In the genomic region with DNA sequence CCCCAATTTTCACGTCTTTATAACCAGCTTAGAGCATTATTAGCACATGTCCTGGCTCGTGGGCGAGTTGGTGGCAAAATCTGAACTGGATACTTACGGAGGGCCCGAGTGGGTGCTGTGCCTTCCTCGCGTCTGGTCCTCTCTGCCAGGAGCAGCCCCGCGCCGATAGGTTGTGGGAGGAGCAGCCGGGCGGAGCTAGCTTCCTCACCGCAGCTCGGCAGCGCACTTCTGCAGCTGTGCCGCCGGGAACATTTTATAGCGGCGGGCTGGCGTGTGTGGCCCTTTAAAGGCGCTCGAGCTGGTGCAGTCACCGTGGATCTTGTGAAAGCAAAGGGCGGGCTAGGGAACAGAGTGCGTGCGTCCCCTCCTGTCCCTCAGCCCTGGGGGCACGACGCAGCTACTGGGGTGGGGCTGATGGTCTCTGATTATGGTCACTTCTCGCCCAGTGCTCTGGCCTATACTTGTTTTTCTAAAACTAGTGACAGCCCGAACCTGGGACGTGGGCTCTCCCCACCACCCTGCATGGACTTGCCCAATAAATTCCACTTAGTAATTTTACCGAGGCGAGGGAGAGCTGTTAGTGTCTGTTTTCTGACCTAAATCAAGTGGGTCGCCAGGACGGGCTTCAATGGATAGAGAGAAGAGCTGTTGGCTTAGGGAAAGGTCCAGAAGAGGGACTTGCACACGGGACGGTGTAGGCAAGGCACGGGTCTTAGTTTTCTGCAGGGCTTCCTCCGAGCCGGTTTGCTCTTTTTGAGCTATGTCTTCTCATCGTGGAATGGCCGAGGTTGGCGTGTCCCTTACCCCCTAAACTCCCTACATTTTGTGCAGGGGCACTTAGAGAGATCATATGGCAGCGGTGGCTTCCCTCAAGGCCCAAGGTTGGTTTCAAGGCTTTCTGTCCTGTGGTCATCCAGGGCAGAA, we compare ENCODE assay signal across 8 mouse cellular contexts. TPM values are rescaled to one million over a fixed set of nuclear protein-coding genes. Genes with fewer than 3 reads are reported as not detected.
DNase-seq lines count a peak whose midpoint lies in the region; ATAC-seq and TF ChIP-seq lines count a peak whose summit lies in the region.

A gene (minus strand): TSS at position 245 of the 924 bp plus-strand sequence.

- peak within 1 kb of the TSS; percentile 81 for H3K4me2 ChIP-seq in hindbrain, embryonic 14.5 days (replicated peaks)

- H3K27ac ChIP-seq in hindbrain, embryonic 14.5 days = peak within 1 kb of the TSS; percentile 32; the same call in 1 of the 2 replicates

- no peaks in the 10 kb centered on the region for H3K4me1 ChIP-seq in hindbrain, embryonic 14.5 days (replicated peaks; ENCODE audit: control insufficient read depth, insufficient read depth, low read length)

- peak within 1 kb of the TSS; percentile 51 for H3K4me3 ChIP-seq in hindbrain, embryonic 14.5 days (replicated peaks; ENCODE audit: low read length)

- peaks cover 5% of the 10 kb centered on the region for H3K27me3 ChIP-seq in Patski
- H3K27me3 ChIP-seq in hindbrain, embryonic 14.5 days (ENCODE audit: control insufficient read depth, insufficient read depth, low read length) = peaks cover 49% of the 10 kb centered on the region

- H3K36me3 ChIP-seq in hindbrain, embryonic 14.5 days (replicated peaks; ENCODE audit: control insufficient read depth, insufficient read depth) = no peaks in the 10 kb centered on the region

- peak; percentile 96 for ATAC-seq in Patski
- ATAC-seq in hindbrain, embryonic 14.5 days (ENCODE audit: low FRiP score) = peak; percentile 96

- peak; percentile 33 for DNase-seq in Patski (ENCODE audit: low read depth, low spot score)
- DNase-seq in cerebellum, adult 9-10 months = peak; percentile 45
- peak; percentile 39 to 49 for DNase-seq in frontal cortex, postnatal 14 days (ENCODE audit: low spot score in 2 of 2)
- peak; percentile 73 for DNase-seq in hindbrain, embryonic 14.5 days (ENCODE audit: low spot score)
- DNase-seq in left cerebral cortex, adult 11 months (ENCODE audit: low spot score) = peak; percentile 25
- DNase-seq in lung, postnatal 25 days (ENCODE audit: low spot score) = peak; percentile 44
- peak; percentile 67 for DNase-seq in right cerebral cortex, adult 18-20 months
- peak; percentile 81 for DNase-seq in yolk sac, embryonic 10.5 days (ENCODE audit: low spot score)

- no peak for TF ChIP-seq CTCF in Patski (IDR thresholded peaks at IDR 0.05)

- in situ Hi-C loops in Patski (cut with MboI; ENCODE audit: low pct_unique_long_range_greater_than_20kb) = no loop called here

- peak within 1 kb of the TSS; percentile 50 for H3K9ac ChIP-seq in hindbrain, embryonic 14.5 days

- WGBS in hindbrain, embryonic 14.5 days = 18% methylated on average over 44 of the region's 44 CpGs

- CTCF ChIA-PET in Patski (lab: Charles Lee) = interaction anchor here (1.4 kb wide), 1 partner anchor 9 kb away, joined by 5 read pairs; no protein-coding TSS in a partner anchor

- no peaks in the 10 kb centered on the region for H3K9me3 ChIP-seq in hindbrain, embryonic 14.5 days (ENCODE audit: control insufficient read depth, low read length)

- POLR2A ChIA-PET in Patski (lab: Charles Lee) = interaction anchor here (1.0 kb wide), 1 partner anchor 98 kb away, joined by 3 read pairs; no protein-coding TSS in a partner anchor

RNA-seq across cellular contexts. Expression of the gene that starts here (rescaled TPM):
- polyA plus RNA-seq in Patski (2021) = 13.0 TPM
- polyA plus RNA-seq in hindbrain, embryonic 14.5 days (2014; fragmentation: Nextera tagmentation; extraction: Ambion mirVana) = 13.2 and 14.3 TPM in 2 replicates

Comparison
In these comparisons a context has a peak if more than half of its experiments do, and no peak if none do; other contexts are left out.
1. Peak in every context shown above with its lines: DNase-seq, ATAC-seq, H3K4me3 ChIP-seq and H3K27ac ChIP-seq.
2. DNase-seq: peak in every context shown above with its lines; median percentile 81 in yolk sac, embryonic 10.5 days; 73 in hindbrain, embryonic 14.5 days; 67 in right cerebral cortex, adult 18-20 months; 45 in cerebellum, adult 9-10 months; 44 in frontal cortex, postnatal 14 days; 44 in lung, postnatal 25 days; 33 in Patski; 25 in left cerebral cortex, adult 11 months.